Mouse (Mus musculus): Measurements from ENCODE around the gene Tsx. TPM values are rescaled to one million over a fixed set of nuclear protein-coding genes. Genes with fewer than 3 reads are reported as not detected.

Gene Tsx
- total and polyA plus RNA-seq, 3 experiments = not detected

DNA sequence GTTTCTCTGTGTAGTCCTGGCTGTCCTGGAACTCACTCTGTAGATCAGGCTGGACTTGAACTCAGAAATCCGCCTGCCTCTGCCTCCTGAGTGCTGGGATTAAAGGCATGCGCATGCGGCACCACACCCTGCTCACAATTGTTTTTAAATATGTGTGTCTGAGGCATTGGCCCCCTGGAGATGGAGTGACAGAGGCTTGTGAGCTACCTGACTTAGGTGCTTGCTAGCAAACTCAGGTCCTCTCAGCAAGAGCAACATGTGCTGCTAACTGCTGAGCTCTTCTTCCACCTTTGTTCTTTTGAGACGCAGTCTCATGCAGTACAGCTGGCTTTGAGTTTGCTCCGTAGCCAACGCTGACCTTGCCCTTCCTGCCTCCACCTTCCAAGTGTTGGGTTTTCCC, 38.5 kb downstream of the Tsx start:
- H3K27me3 ChIP-seq (replicated peaks) = no peaks in the 10 kb centered on the region
- dilution Hi-C loops (cut with MboI; ENCODE audit: extremely low pct_ligation_motif_present, extremely low pct_unique_long_range_greater_than_20kb, low sequenced_read_pairs) = no loop called here

DNA sequence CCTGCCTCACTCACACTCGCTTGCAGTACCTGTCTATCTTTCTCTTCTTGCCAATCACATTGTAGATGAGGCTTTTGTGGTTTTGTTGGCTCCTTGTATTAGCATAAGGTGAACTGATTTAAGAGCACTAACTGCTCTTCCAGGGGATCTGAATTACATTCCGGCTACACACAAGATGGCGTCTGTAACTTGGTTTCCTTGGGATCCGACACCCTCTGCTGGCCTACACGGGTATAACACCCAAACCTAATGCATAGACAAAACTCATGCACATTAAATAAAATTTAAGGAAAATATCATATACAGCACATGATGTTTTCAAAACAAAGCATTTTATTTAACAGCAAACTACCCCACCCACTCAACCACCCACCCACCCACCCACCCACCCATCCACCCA, 45.8 kb downstream of the Tsx start:
- H3K9ac ChIP-seq (ENCODE audit: insufficient read depth, low read depth) = no peak overlapping the region
- dilution Hi-C loops (cut with MboI; ENCODE audit: extremely low pct_ligation_motif_present, extremely low pct_unique_long_range_greater_than_20kb, low sequenced_read_pairs) = no loop called here
- no peaks in the 10 kb centered on the region for H3K36me3 ChIP-seq (replicated peaks in 1 of 2; ENCODE audit: control insufficient read depth in 1 of 2, insufficient read depth in 1 of 2, low read length in 1 of 2)
- no peaks in the 10 kb centered on the region for H3K27me3 ChIP-seq (replicated peaks)
- no peaks in the 10 kb centered on the region for H3K9me3 ChIP-seq (replicated peaks; ENCODE audit: low read length)
- H3K4me2 ChIP-seq (ENCODE audit: insufficient read depth, low read depth, poor library complexity, severe bottlenecking) = no peak overlapping the region
- in situ Hi-C loops (cut with MboI; ENCODE audit: low pct_ligation_motif_present, low pct_unique_long_range_greater_than_20kb, low sequenced_read_pairs) = no loop called here
- H3K4me1 ChIP-seq (ENCODE audit: control insufficient read depth in 1 of 2, insufficient read depth in 2 of 2) = no peaks in the 10 kb centered on the region
- H3K27ac ChIP-seq (ENCODE audit: insufficient read depth, low read depth) = no peak overlapping the region
- no peak for DNase-seq (ENCODE audit: extremely low read depth)
- TF ChIP-seq RCOR1 (conservative IDR thresholded peaks at IDR 0.05; ENCODE audit: low read depth, low read length) (no peak), USF2 (conservative IDR thresholded peaks at IDR 0.05; ENCODE audit: low read depth, low read length) (no peak), NELFE (IDR thresholded peaks at IDR 0.05; ENCODE audit: low read depth, low read length) (no peak), CTCF (conservative IDR thresholded peaks at IDR 0.05 in 1 of 2, IDR thresholded peaks at IDR 0.05 in 1 of 2; ENCODE audit: low read depth in 2 of 2, low read length in 2 of 2) (peak in 1 of 2 experiments; percentile 31; a peak in 2 of 4 replicates), ZC3H11A (IDR thresholded peaks at IDR 0.05; ENCODE audit: low read depth, low read length) (no peak)
- H3K4me3 ChIP-seq (replicated peaks in 1 of 3; ENCODE audit: low read depth in 2 of 3, low read length in 2 of 3, poor library complexity in 1 of 3) = no peak overlapping the region
- H3K79me2 ChIP-seq (replicated peaks; ENCODE audit: control insufficient read depth, extremely low read depth, insufficient read depth, poor library complexity, severe bottlenecking) = no peaks in the 10 kb centered on the region

More for the DNA sequence above, 38.5 kb downstream of the Tsx start:
- TF ChIP-seq BHLHE40 (IDR thresholded peaks at IDR 0.05; ENCODE audit: low read depth, low read length) = no peak
- no peak for TF ChIP-seq ETS1 (conservative IDR thresholded peaks at IDR 0.05; ENCODE audit: low read depth, low read length)
- no peak for TF ChIP-seq GABPA (IDR thresholded peaks at IDR 0.05; ENCODE audit: insufficient replicate concordance, low read depth, low read length)
- TF ChIP-seq KAT2A (IDR thresholded peaks at IDR 0.05; ENCODE audit: insufficient replicate concordance, low read length) = no peak
- TF ChIP-seq CHD2 (IDR thresholded peaks at IDR 0.05; ENCODE audit: low read length) = no peak
- no peak for TF ChIP-seq ZNF384 (IDR thresholded peaks at IDR 0.05; ENCODE audit: low read depth, low read length)
- no peak for TF ChIP-seq ZC3H11A (IDR thresholded peaks at IDR 0.05; ENCODE audit: low read depth, low read length)
- no peak for TF ChIP-seq NELFE (IDR thresholded peaks at IDR 0.05; ENCODE audit: low read depth, low read length)
- no peak for TF ChIP-seq IRF4 (IDR thresholded peaks at IDR 0.05; ENCODE audit: low read depth, low read length)
- TF ChIP-seq PAX5 (IDR thresholded peaks at IDR 0.05; ENCODE audit: low read length) = no peak
- no peak for TF ChIP-seq SIN3A (IDR thresholded peaks at IDR 0.05; ENCODE audit: low read length)
- no peak for TF ChIP-seq NRF1 (IDR thresholded peaks at IDR 0.05; ENCODE audit: low read depth, low read length)
- no peak for TF ChIP-seq HCFC1 (IDR thresholded peaks at IDR 0.05; ENCODE audit: low read depth, low read length)
- H3K36me3 ChIP-seq (replicated peaks in 1 of 2; ENCODE audit: control insufficient read depth in 1 of 2, insufficient read depth in 1 of 2, low read length in 1 of 2) = no peaks in the 10 kb centered on the region
- no peak overlapping the region for H3K9ac ChIP-seq (ENCODE audit: insufficient read depth, low read depth)
- in situ Hi-C loops (cut with MboI; ENCODE audit: low pct_ligation_motif_present, low pct_unique_long_range_greater_than_20kb, low sequenced_read_pairs) = no loop called here
- no peaks in the 10 kb centered on the region for H3K4me1 ChIP-seq (ENCODE audit: control insufficient read depth in 1 of 2, insufficient read depth in 2 of 2)
- H3K27ac ChIP-seq (ENCODE audit: insufficient read depth, low read depth) = no peak overlapping the region
- H3K79me2 ChIP-seq (replicated peaks; ENCODE audit: control insufficient read depth, extremely low read depth, insufficient read depth, poor library complexity, severe bottlenecking) = no peaks in the 10 kb centered on the region
- H3K4me2 ChIP-seq (ENCODE audit: insufficient read depth, low read depth, poor library complexity, severe bottlenecking) = no peak overlapping the region
- H3K4me3 ChIP-seq (replicated peaks in 1 of 3; ENCODE audit: low read depth in 2 of 3, low read length in 2 of 3, poor library complexity in 1 of 3) = no peak overlapping the region
- no peaks in the 10 kb centered on the region for H3K9me3 ChIP-seq (replicated peaks; ENCODE audit: low read length)
- no peak for DNase-seq (ENCODE audit: extremely low read depth)
